Mouse (Mus musculus) small intestine, adult 2 months (tissue): ENCODE measurements around the gene Naaladl2.

ENCODE experiments used
- CTCF ChIP-seq: fragments of 200-500 bp; IDR thresholded peaks from 2 replicates; pipeline ENCODE4 v1.5.1; 2012; ENCODE audit warnings: low read depth, mild to moderate bottlenecking, control low read depth, inconsistent platforms, low read length, moderate library complexity, mixed read lengths; ENCODE audit not compliant: insufficient replicate concordance, insufficient read length; ENCODE audit errors: extremely low read depth
- POLR2A ChIP-seq: fragments of 200-500 bp; IDR thresholded peaks from 2 replicates; pipeline ENCODE4 v1.6.1; 2012; ENCODE audit warnings: low read depth, mild to moderate bottlenecking, control low read depth, inconsistent platforms, low read length, moderate library complexity

DNA sequence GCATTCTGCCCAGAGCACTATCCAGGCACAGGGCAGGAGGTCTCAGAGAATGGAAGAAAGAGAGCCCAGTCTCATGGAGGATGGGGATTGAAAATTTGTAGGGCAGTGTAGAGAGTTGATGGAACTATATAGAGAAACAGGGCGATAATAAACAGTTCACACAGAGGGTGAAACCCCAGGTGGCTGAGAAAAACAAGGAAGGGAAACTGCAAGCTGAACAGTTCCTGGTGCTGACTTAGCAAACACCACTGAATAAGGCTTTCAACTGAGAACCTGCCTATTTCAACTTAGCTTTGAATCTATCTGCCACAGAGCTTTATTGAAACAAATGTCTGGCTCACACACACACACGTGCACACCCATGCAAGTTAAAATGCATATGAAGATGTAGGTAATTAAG is 91.1 kb downstream of the Naaladl2 start:
- TF ChIP-seq POLR2A (no peak), CTCF (no peak)
